Mouse (Mus musculus) CD4-positive helper T cell, adult 2 months (primary cell): Measurements from ENCODE around the gene Spsb4.

ENCODE experiments used
- DNase-seq: peaks from one replicate; pipeline ENCODE4 v3.0.0-alpha.2; 2012; ENCODE audit warnings: low read depth, missing footprints, low spot score

The Spsb4 gene

DNA sequence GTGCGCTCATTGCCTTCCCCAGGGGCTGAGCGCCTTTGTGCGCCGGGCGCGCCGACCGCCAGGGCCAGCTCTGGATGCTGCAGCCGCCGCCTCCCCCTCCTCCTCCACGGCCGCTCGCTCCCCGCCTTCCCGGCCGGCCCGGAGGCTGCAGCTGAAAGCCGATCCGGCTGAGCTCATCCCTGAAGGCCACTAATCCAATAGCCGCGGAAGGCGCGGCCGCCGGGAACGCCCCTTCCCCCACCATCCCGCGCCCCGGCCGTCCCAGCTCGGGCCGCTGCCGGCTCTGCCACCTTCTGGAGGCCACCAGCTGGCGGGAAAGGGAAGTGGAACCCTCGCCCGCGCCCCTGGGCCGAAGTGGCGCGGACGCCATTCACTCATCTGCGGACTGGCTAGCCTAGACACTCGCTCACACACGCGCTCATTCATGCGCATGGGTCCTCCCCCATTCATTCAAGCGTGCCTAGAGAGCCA is at the start of gene Spsb4:
TSS of gene Spsb4 (minus strand) at position 167 of the 471 bp plus-strand sequence.
- DNase-seq, result no peak

DNA sequence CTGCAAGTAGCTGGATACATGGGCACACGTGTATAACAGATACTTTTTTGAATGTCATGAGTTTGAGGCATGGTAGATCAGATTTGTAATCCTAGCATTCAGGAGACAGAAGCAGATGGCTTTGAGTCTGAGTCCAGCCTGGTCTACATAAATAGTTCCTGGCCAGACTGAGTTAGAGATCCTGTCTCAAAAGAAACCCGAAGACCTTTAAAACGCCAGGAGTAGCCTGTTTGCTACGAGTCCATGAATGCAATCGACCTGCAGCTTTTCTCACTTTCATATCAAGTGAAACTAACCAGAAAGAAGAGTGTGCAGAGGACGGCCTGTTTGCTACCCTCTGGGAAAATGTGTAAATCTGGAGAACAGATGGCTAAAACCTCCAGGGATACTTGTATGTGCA is 49.1 kb upstream of the Spsb4 start:
- no peak for DNase-seq

GRCm38 (mm10) chr9:97065885-97066284 is 47.2 kb upstream of the Spsb4 start:
- no peak for DNase-seq

GRCm38 (mm10) chr9:97065216-97065615 is 46.6 kb upstream of the Spsb4 start:
- DNase-seq, result no peak

GRCm38 (mm10) chr9:97064161-97064560 is 45.5 kb upstream of the Spsb4 start:
- no peak for DNase-seq

DNA sequence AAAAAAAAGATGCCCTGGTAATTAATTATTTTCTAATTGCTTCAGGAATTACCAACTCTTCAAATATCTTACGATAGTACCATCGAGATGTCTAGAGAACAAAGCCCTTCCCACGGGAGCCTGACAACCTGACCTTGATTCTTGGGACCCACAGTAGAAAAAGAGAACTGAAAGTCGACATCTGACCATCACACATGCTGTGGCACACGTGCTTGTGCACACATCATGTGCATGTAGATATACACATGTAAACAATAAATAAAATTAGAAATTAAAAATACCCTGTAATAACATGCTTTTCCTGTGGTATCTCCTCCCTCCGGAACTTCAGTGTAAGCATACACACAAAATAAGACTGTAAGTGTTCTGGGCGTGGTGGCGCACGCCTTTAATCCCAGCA is 43.1 kb upstream of the Spsb4 start:
- no peak for DNase-seq

DNA sequence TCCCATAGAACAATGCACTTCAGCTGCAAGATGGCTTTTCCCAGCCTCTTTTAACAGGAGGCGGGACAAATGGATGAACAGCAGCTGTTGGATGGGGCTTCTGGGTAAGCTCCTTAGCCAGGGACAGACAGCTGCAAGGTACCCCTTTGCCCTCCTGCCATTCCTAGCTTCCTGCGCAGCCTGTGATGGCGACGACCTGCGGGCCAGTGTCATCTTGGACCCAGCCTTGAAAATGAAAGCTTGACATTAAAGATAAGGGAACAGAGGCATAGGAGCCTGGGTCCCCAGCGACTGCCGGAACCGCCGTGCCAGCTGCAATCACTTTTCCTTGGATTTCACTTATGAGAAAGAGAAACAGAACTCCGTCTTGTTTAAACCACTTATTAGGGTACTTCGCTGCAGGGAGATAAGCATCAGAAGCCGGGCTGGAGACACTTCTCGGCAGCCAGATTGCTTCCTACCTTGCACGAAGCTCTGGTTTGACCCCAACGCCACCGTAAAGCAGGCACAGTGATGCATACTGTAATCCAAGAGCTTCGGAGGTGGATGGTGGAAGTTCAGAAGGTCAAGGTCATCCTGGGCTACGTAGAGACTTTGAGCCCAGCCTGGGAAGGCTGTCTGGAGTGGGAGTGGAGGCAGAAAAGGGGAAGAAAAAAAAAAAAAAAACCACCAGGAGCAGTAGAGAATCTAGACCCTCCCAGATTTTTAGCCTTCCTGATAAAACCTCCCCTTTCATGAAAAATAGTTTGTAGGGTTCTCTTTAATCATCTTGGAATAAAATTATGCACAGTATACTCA is 38.1 kb upstream of the Spsb4 start:
- DNase-seq, result no peak

GRCm38 (mm10) chr9:97055906-97056305 is 37.3 kb upstream of the Spsb4 start:
- no peak for DNase-seq

GRCm38 (mm10) chr9:97051176-97051575 is 32.5 kb upstream of the Spsb4 start:
- no peak for DNase-seq

DNA sequence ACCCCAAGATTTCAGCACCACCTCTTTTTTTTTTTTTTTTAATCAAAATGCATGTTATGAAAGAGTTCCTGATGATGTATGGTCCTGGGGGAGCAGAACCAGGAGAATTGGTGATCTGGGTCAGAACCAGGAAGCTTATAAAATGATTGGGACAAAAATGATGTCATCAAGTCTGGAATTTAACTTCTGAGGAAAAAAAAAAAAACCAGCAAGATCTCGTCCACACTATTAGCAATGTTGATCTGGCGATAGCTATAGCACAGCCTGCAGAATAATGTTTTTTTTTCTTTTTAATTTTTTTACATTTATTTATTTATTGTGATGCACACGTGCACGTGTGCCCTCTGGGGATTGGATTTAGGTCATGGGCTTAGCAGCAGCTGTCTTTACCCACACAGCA is 27.6 kb upstream of the Spsb4 start:
- no peak for DNase-seq

DNA sequence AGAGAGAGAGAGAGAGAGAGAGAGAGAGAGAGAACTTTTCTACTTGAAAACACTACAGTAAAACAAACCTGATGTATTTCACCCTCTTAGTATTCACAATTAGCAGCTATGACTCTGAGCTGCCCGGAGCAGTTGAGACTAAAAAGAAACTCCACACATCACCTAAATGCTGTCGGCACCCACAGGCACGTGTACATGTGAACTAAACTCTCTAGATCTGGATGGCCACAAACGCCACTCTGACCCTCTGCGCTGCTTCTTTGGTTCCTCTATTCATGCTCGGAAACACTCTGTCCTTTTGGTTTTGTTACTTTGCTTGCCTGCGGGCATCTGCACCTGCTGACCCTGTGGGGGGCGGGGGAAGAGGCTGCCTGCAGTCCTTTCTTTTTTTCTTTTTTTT is 23.0 kb upstream of the Spsb4 start:
- no peak for DNase-seq

DNA sequence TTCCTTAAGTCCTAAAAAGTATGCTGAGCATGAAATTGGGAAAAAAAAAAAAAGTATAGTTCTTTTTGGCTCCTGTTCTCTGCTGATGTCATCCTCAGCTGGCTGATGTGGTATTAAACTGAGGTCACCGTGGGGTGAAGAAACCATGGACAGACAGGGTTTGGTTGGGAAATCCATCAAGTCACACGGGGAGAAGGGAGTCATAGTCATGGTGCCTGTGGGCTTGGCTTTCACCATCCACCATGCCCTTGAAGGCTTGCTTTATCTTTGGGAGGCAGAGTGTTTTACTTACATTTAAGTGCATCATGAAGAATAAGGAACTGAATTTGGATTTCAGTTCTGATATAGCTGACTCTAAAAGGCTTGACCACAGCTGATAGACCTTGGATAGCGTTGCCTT is 19.4 kb upstream of the Spsb4 start:
- no peak for DNase-seq

- DNase-seq, result no peak
These were observed 18.0 kb upstream of the Spsb4 start for GRCm38 (mm10) chr9:97036656-97037055.

DNA sequence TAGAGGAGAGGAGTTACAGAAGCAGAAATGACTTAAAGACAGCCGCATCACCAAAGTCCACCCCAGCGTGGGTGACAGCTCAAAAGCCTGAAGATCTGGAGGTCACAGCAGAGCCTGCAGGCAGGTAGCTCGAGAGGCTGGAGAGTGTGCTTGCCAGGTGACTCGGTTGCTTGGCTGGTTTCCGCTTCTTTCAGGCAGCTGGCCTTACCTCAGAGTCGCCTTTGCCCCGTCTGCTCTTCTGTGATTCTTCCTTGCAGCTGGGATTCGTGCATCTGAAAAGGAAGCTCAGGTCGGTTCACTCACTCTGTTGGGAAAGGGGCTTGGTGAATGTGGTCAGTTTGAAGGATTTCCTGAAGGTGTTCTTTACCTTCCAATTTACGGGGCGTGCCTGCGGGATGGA is 8.7 kb upstream of the Spsb4 start:
- DNase-seq, result no peak

GRCm38 (mm10) chr9:97026006-97026405 is 7.4 kb upstream of the Spsb4 start:
- no peak for DNase-seq

DNA sequence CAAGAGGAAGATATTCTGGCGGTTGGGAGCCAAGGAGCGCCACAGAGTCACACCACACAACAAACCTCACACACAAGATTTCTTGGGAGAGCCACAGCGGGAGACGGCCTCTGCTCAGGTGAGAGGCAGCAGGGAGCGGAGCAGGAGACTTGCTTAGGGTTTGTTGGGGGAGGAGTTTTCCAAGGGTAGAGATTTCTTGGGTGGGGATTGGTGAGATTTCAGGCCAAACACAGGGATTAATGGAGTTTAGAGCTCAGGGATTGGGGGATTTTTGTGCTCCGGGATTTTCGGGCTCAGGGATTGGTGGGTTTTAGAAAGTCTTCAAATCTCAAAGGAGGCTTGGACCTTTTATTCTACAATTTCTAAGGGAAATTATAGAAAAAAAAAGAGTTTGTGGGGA is 5.8 kb upstream of the Spsb4 start:
- no peak for DNase-seq

GRCm38 (mm10) chr9:97022948-97023347 is 4.3 kb upstream of the Spsb4 start:
- no peak for DNase-seq

DNA sequence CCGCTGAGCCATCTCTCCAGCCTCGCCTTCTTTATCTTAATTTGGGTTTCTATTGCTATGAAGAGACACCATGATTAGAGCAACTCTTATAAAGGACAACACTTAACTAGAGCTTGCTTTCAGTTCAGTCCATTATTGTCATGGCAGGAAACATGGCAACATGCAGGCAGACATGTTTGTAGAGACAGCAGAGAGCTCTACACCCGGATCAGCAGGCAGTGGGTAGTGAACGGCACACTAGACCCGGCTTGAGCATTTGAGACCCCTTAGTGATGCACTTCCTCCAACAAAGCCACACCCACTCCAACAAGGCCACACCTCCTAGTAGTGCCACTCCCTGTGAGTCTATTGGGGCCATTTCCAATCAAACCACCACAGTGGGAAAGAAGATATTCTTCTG is 3.7 kb upstream of the Spsb4 start:
- DNase-seq, result no peak

GRCm38 (mm10) chr9:97020152-97020551 is 1.5 kb upstream of the Spsb4 start:
- no peak for DNase-seq

GRCm38 (mm10) chr9:97019686-97020085 is 1.0 kb upstream of the Spsb4 start:
- DNase-seq, result no peak

DNA sequence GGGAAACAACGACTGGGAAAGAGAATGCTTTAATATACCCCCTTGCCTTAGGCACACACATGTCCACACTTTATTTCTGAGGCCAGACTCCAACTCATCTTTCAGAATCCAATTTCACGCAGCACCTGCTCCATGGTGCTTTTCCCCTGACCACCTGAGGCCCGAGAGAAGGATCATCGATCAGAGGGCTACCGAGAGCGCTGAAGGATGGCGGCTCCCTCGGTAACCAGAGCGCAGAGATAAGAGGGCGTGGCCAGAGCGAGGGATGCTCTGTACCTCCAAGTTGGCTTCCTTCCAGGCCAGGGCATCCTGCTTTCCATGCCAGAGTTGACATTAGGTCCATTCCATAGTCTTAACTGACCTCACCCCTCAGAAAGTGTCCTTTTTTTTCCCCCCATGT is 588 bp upstream of the Spsb4 start:
- no peak for DNase-seq

- DNase-seq, result peak; percentile 12
These were observed 617 bp downstream of the Spsb4 start for GRCm38 (mm10) chr9:97017811-97018641.
